Mouse (Mus musculus): ENCODE results near the gene Mrps10. TPM values are rescaled to one million over a fixed set of nuclear protein-coding genes. Genes with fewer than 3 reads are reported as not detected.

Gene Mrps10
- total and polyA plus RNA-seq, 2 experiments from 2014 or later, result 28.5 to 87.3 TPM

DNA sequence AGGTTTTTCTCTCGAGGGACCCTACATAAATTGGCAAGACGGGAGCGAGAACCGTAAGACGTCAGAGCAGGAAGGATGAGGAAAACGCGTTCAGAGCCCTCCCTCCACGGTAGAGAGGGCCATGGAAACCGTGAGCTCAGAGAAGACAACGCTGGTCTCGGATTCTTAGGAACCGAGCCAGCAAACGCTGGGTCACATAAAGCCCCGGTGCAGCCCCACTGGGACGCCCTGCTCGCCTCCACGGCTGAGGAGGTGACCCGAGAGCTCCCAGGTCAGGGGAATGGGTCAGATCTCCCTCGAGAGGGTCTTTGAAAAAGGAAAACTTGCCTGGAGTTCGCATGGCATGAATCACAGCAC lies 378 bp downstream of the Mrps10 start:
- Histone ChIP-seq H3K4me3 (ENCODE audit: low read depth, low read length) (peak overlapping the region; percentile 83), H3K4me1 (ENCODE audit: control insufficient read depth, insufficient read depth) (peaks cover 6% of the 10 kb centered on the region), H3K9me3 (replicated peaks; ENCODE audit: control insufficient read depth, low read length) (no peaks in the 10 kb centered on the region), H3K4me2 (ENCODE audit: low read depth, low read length) (peak overlapping the region; percentile 87), H3K9ac (replicated peaks; ENCODE audit: low read depth, low read length) (peak overlapping the region; percentile 60), H3K27ac (ENCODE audit: low read depth) (peak overlapping the region; percentile 30; the same call in 1 of the 2 replicates), H3K36me3 (replicated peaks; ENCODE audit: control insufficient read depth, insufficient read depth, low read length) (peaks cover 16% of the 10 kb centered on the region), H3K27me3 (ENCODE audit: control insufficient read depth, insufficient read depth, low read length) (0 out of 2 replicates have a peak, but pooled peaks cover 4% of the 10 kb centered on the region)
- ATAC-seq (ENCODE audit: insufficient read depth, low read depth), result peak; percentile 51
- TF ChIP-seq CTCF (IDR thresholded peaks at IDR 0.05; ENCODE audit: low read depth), result no peak
- TF ChIP-seq EP300 (IDR thresholded peaks at IDR 0.05; ENCODE audit: low read depth), result no peak
- 2% methylated on average over 20 of the region's 20 CpGs for WGBS
- DNase-seq (ENCODE audit: low spot score), result no peak

DNA sequence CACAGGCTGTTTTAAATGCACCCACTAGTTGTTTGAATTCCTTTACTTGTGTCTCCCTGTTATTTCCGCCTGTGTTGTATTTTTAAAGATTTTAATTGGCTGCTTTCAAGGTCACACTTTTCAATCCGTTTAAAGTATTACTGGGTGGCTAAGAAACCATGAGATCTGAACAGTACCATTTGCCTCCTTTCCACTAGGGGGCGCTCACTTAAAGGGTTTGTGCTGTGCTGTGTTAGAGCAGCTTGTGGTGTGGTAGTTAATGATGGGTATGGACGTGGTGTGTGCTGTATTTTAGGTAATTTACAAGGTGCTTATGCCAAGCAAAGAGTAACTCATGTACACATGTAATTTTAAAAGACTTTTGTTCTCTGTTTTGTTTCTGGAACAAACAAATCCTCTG lies 2.8 kb downstream of the Mrps10 start:
- peak; percentile 66 for DNase-seq (ENCODE audit: low spot score)
- H3K36me3 ChIP-seq (replicated peaks; ENCODE audit: control insufficient read depth, insufficient read depth, low read length), result peaks cover 40% of the 10 kb centered on the region
- no peaks in the 10 kb centered on the region for H3K9me3 ChIP-seq (replicated peaks; ENCODE audit: control insufficient read depth, low read length)
- H3K4me1 ChIP-seq (ENCODE audit: control insufficient read depth, insufficient read depth), result peaks cover 6% of the 10 kb centered on the region
- H3K4me3 ChIP-seq (ENCODE audit: low read depth, low read length), result no peak overlapping the region
- 0 out of 2 replicates have a peak, but pooled peaks cover 4% of the 10 kb centered on the region for H3K27me3 ChIP-seq (ENCODE audit: control insufficient read depth, insufficient read depth, low read length)
- no peak for TF ChIP-seq EP300 (IDR thresholded peaks at IDR 0.05; ENCODE audit: low read depth)
- peak; percentile 87 for TF ChIP-seq CTCF (IDR thresholded peaks at IDR 0.05; ENCODE audit: low read depth)
- no peak overlapping the region for H3K9ac ChIP-seq (replicated peaks; ENCODE audit: low read depth, low read length)
- ATAC-seq (ENCODE audit: insufficient read depth, low read depth), result peak; percentile 54
- WGBS, result 9% methylated on average over 4 of the region's 4 CpGs
- no peak overlapping the region for H3K4me2 ChIP-seq (ENCODE audit: low read depth, low read length)
- no peak overlapping the region for H3K27ac ChIP-seq (ENCODE audit: low read depth)

DNA sequence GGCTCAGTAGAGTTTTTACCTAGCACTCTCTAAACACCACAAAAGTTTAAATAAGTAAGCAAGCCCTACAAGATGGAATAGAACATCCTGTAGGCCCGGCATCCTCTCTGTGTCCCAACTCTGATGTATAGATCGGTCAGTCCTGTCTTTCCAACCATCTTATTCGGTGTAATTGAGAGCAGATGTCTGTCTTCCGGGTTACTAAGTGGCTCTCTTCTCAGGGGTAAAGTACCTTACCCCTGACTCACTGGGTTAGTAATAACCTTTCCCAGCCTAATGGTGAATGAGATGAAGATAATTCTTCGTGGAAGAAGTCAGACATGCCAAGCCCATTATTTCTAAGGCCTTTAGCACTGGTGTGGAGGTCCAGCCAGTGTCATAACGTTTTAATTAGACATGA lies 5.3 kb downstream of the Mrps10 start:
- DNase-seq (ENCODE audit: low spot score) (no peak), ATAC-seq (ENCODE audit: insufficient read depth, low read depth) (no peak)
- Histone ChIP-seq H3K36me3 (replicated peaks; ENCODE audit: control insufficient read depth, insufficient read depth, low read length) (peaks cover 65% of the 10 kb centered on the region), H3K4me1 (ENCODE audit: control insufficient read depth, insufficient read depth) (peaks cover 6% of the 10 kb centered on the region), H3K4me3 (ENCODE audit: low read depth, low read length) (no peak overlapping the region), H3K27ac (ENCODE audit: low read depth) (no peak overlapping the region), H3K4me2 (ENCODE audit: low read depth, low read length) (no peak overlapping the region), H3K9me3 (replicated peaks; ENCODE audit: control insufficient read depth, low read length) (no peaks in the 10 kb centered on the region), H3K9ac (replicated peaks; ENCODE audit: low read depth, low read length) (no peak overlapping the region), H3K27me3 (ENCODE audit: control insufficient read depth, insufficient read depth, low read length) (no peaks in the 10 kb centered on the region)
- WGBS, result 87% methylated on average over 6 of the region's 6 CpGs
- TF ChIP-seq EP300 (IDR thresholded peaks at IDR 0.05; ENCODE audit: low read depth) (no peak), CTCF (IDR thresholded peaks at IDR 0.05; ENCODE audit: low read depth) (no peak)

DNA sequence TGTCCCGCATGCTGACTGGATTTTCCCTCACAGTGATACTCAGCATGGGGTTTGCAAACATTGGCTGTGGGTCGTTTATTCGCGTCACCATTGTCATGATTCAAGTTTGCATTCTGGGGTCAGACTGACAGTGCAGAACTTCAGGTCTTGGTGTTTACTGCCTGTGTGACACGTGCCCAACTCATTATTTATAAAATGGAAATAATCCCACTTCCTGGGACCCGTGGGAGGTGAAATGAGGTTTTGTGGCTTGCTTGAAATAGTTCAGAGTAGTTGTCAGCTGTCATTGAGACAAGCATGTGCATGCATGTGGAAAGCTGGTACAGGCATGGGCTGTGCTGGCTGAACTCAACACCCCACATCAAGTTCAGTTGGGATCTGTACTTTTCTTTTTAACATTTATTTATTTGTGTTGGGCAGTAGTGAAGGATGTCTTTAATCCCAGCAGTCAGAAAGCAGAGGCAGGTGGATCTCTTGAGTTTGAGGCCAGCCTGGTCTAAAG lies 8.1 kb downstream of the Mrps10 start:
- no peak for DNase-seq (ENCODE audit: low spot score)
- TF ChIP-seq CTCF (IDR thresholded peaks at IDR 0.05; ENCODE audit: low read depth), result no peak
- no peak for TF ChIP-seq EP300 (IDR thresholded peaks at IDR 0.05; ENCODE audit: low read depth)
- ATAC-seq (ENCODE audit: insufficient read depth, low read depth), result no peak
- no peak overlapping the region for H3K9ac ChIP-seq (replicated peaks; ENCODE audit: low read depth, low read length)
- H3K4me2 ChIP-seq (ENCODE audit: low read depth, low read length), result no peak overlapping the region
- H3K4me1 ChIP-seq (ENCODE audit: control insufficient read depth, insufficient read depth), result no peaks in the 10 kb centered on the region
- H3K27ac ChIP-seq (ENCODE audit: low read depth), result no peak overlapping the region
- H3K4me3 ChIP-seq (ENCODE audit: low read depth, low read length), result no peak overlapping the region
- H3K36me3 ChIP-seq (replicated peaks; ENCODE audit: control insufficient read depth, insufficient read depth, low read length), result peaks cover 89% of the 10 kb centered on the region
- no peaks in the 10 kb centered on the region for H3K27me3 ChIP-seq (ENCODE audit: control insufficient read depth, insufficient read depth, low read length)
- 87% methylated on average over 6 of the region's 6 CpGs for WGBS
- H3K9me3 ChIP-seq (replicated peaks; ENCODE audit: control insufficient read depth, low read length), result no peaks in the 10 kb centered on the region

DNA sequence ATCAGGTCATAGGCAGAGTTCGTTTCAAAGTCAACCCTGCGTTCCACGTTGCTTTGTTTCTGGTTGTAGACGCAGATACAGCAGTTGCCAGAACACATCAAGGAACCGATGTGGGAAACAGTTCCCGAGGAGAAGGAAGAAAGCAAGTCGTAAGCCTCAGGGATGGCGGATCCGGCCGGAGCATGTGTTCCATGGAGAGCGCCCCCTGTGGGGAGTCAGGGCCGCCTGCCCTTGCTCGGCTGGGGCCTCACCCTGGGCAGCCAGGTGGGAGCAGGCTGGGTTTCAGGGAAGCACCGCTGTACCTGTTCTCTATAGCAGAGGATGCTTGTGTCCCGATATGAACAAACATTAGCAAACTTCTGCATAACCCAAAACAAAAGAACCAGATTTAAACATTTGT lies 9.4 kb downstream of the Mrps10 start:
- no peak for DNase-seq (ENCODE audit: low spot score)
- no peaks in the 10 kb centered on the region for H3K9me3 ChIP-seq (replicated peaks; ENCODE audit: control insufficient read depth, low read length)
- no peak overlapping the region for H3K9ac ChIP-seq (replicated peaks; ENCODE audit: low read depth, low read length)
- peaks cover 79% of the 10 kb centered on the region for H3K36me3 ChIP-seq (replicated peaks; ENCODE audit: control insufficient read depth, insufficient read depth, low read length)
- no peaks in the 10 kb centered on the region for H3K27me3 ChIP-seq (ENCODE audit: control insufficient read depth, insufficient read depth, low read length)
- no peak overlapping the region for H3K27ac ChIP-seq (ENCODE audit: low read depth)
- no peaks in the 10 kb centered on the region for H3K4me1 ChIP-seq (ENCODE audit: control insufficient read depth, insufficient read depth)
- TF ChIP-seq EP300 (IDR thresholded peaks at IDR 0.05; ENCODE audit: low read depth) (no peak), CTCF (IDR thresholded peaks at IDR 0.05; ENCODE audit: low read depth) (no peak)
- WGBS, result 86% methylated on average over 15 of the region's 15 CpGs
- no peak overlapping the region for H3K4me3 ChIP-seq (ENCODE audit: low read depth, low read length)
- ATAC-seq (ENCODE audit: insufficient read depth, low read depth), result no peak
- no peak overlapping the region for H3K4me2 ChIP-seq (ENCODE audit: low read depth, low read length)

DNA sequence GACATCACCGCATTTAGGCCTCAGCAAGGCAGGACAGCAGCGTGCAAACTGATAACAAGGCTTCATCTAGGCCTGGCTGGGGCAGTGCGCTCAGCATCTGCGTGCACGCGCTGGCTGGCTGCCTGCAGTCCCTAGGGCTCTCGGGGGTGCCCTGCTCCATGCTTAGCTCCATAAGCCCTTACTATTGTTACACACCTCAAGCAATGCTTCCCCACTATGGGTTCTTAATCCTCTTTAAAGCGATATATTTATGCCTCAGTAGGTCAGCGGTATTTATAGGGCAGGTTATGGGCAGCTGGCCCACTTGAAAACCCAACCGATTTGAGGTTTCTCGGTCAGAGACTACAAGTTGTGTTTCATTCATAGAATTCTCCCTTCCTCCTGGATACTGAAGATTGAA lies 13.2 kb downstream of the Mrps10 start:
- no peaks in the 10 kb centered on the region for H3K27me3 ChIP-seq (ENCODE audit: control insufficient read depth, insufficient read depth, low read length)
- no peaks in the 10 kb centered on the region for H3K9me3 ChIP-seq (replicated peaks; ENCODE audit: control insufficient read depth, low read length)
- no peak overlapping the region for H3K9ac ChIP-seq (replicated peaks; ENCODE audit: low read depth, low read length)
- DNase-seq (ENCODE audit: low spot score) (no peak), ATAC-seq (ENCODE audit: insufficient read depth, low read depth) (no peak)
- H3K4me3 ChIP-seq (ENCODE audit: low read depth, low read length), result no peak overlapping the region
- TF ChIP-seq EP300 (IDR thresholded peaks at IDR 0.05; ENCODE audit: low read depth) (no peak), CTCF (IDR thresholded peaks at IDR 0.05; ENCODE audit: low read depth) (no peak)
- H3K36me3 ChIP-seq (replicated peaks; ENCODE audit: control insufficient read depth, insufficient read depth, low read length), result peaks cover 45% of the 10 kb centered on the region
- WGBS, result 76% methylated on average over 11 of the region's 11 CpGs
- no peak overlapping the region for H3K4me2 ChIP-seq (ENCODE audit: low read depth, low read length)
- no peaks in the 10 kb centered on the region for H3K4me1 ChIP-seq (ENCODE audit: control insufficient read depth, insufficient read depth)
- H3K27ac ChIP-seq (ENCODE audit: low read depth), result no peak overlapping the region
